Mouse (Mus musculus) intestine, embryonic 14.5 days (tissue): ENCODE data around the gene Gm11077. TPM values are rescaled to one million over a fixed set of nuclear protein-coding genes. Genes with fewer than 3 reads are reported as not detected.

Source experiments
- ATAC-seq: fragments of 200-750 bp; cut with Nextera tagmentation; replicated peaks from 2 replicates; pipeline ENCODE4 v1.8.0; 2017; ENCODE audit warnings: low read depth, moderate number of reproducible peaks, moderate TSS enrichment, moderate library complexity; ENCODE audit not compliant: low FRiP score, low TSS enrichment
- DNase-seq: peaks from one replicate; pipeline ENCODE4 v3.0.0-alpha.2; 2018; ENCODE audit warnings: low spot score
- H3K27ac ChIP-seq: fragments of 300-500 bp; sonication (generic); 2 replicates; pipeline ENCODE4 v1.5.1; 2014; ENCODE audit warnings: low read depth, mild to moderate bottlenecking, control low read depth
- H3K27me3 ChIP-seq: fragments of 300-500 bp; sonication (generic); replicated peaks from 2 replicates; pipeline ENCODE4 v1.6.1; 2014; ENCODE audit warnings: low read length, control low read depth; ENCODE audit not compliant: control insufficient read depth, insufficient read depth
- H3K36me3 ChIP-seq: fragments of 300-500 bp; sonication (generic); 2 replicates; pipeline ENCODE4 v1.6.1; 2014; ENCODE audit warnings: low read length, control low read depth; ENCODE audit not compliant: control insufficient read depth, insufficient read depth
- H3K4me1 ChIP-seq: fragments of 300-500 bp; sonication (generic); replicated peaks from 2 replicates; pipeline ENCODE4 v1.6.1; 2014; ENCODE audit warnings: low read length, control low read depth, mixed read lengths; ENCODE audit not compliant: control insufficient read depth, insufficient read depth
- H3K4me2 ChIP-seq: fragments of 300-500 bp; sonication (generic); 2 replicates; pipeline ENCODE4 v1.6.1; 2014; ENCODE audit warnings: low read length
- H3K4me3 ChIP-seq: fragments of 300-500 bp; sonication (generic); 2 replicates; pipeline ENCODE4 v1.5.1; 2014; ENCODE audit warnings: low read depth, low read length, control low read depth, mixed read lengths
- H3K9ac ChIP-seq: fragments of 300-500 bp; sonication (generic); 2 replicates; pipeline ENCODE4 v1.6.1; 2014; ENCODE audit warnings: mild to moderate bottlenecking, low read length
- H3K9me3 ChIP-seq: fragments of 300-500 bp; sonication (generic); 2 replicates; pipeline ENCODE4 v1.6.1; 2016; ENCODE audit warnings: low read length, control low read depth; ENCODE audit not compliant: control insufficient read depth
- WGBS: fragments of 180-500 bp; shearing (Covaris S2); extraction: QIAGEN DNeasy Blood & Tissue Kit; methylation state at CpG from one replicate; pipeline ENCODE4 v1.1.7; 2014; 5-methylcytosine and 5-hydroxymethylcytosine counted together
- polyA plus RNA-seq: library from polyadenylated mRNA; unstranded; fragments of >200 nt; fragmentation: Nextera tagmentation; extraction: Ambion mirVana; gene quantifications from 2 replicates; pipeline ENCODE4 v1.2.1, GENCODE M21; 2014

Gm11077 gene
- polyA plus RNA-seq, 1 experiment from 2014 or later, result not detected

- DNase-seq (no peak), ATAC-seq (no peak)
- Histone ChIP-seq H3K27ac (no peak overlapping the region), H3K4me1 (no peaks in the 10 kb centered on the region; the same call in 1 of the 2 replicates), H3K9me3 (no peaks in the 10 kb centered on the region), H3K4me3 (no peak overlapping the region), H3K36me3 (no peaks in the 10 kb centered on the region), H3K4me2 (no peak overlapping the region), H3K9ac (no peak overlapping the region), H3K27me3 (no peaks in the 10 kb centered on the region)
- 70% methylated on average over 6 of the region's 6 CpGs for WGBS
These were observed 38.2 kb downstream of the Gm11077 start for GRCm38 (mm10) chr6:140767237-140767636.

GRCm38 (mm10) chr6:140768180-140768579 is 39.1 kb downstream of the Gm11077 start:
- H3K9me3 ChIP-seq, result no peaks in the 10 kb centered on the region
- H3K36me3 ChIP-seq, result no peaks in the 10 kb centered on the region
- H3K4me2 ChIP-seq, result no peak overlapping the region
- no peak overlapping the region for H3K9ac ChIP-seq
- H3K4me1 ChIP-seq, result no peaks in the 10 kb centered on the region; the same call in 1 of the 2 replicates
- DNase-seq (no peak), ATAC-seq (no peak)
- H3K27me3 ChIP-seq, result no peaks in the 10 kb centered on the region
- no peak overlapping the region for H3K27ac ChIP-seq
- 70% methylated on average over 8 of the region's 8 CpGs for WGBS
- H3K4me3 ChIP-seq, result no peak overlapping the region

- no peak overlapping the region for H3K9ac ChIP-seq
- H3K4me3 ChIP-seq, result no peak overlapping the region
- H3K27me3 ChIP-seq, result no peaks in the 10 kb centered on the region
- H3K27ac ChIP-seq, result no peak overlapping the region
- DNase-seq (no peak), ATAC-seq (peak; percentile 41; the same call in 1 of the 2 replicates)
- 51% methylated on average over 21 of the region's 21 CpGs for WGBS
- H3K4me2 ChIP-seq, result no peak overlapping the region
- H3K4me1 ChIP-seq, result no peaks in the 10 kb centered on the region; the same call in 1 of the 2 replicates
- no peaks in the 10 kb centered on the region for H3K36me3 ChIP-seq
- H3K9me3 ChIP-seq, result no peaks in the 10 kb centered on the region
These were observed 40.0 kb downstream of the Gm11077 start for GRCm38 (mm10) chr6:140768859-140769640.

- no peak overlapping the region for H3K27ac ChIP-seq
- no peak for ATAC-seq
- no peaks in the 10 kb centered on the region for H3K36me3 ChIP-seq
- H3K4me2 ChIP-seq, result no peak overlapping the region
- no peaks in the 10 kb centered on the region for H3K9me3 ChIP-seq
- no peak for DNase-seq
- H3K9ac ChIP-seq, result no peak overlapping the region
- no peaks in the 10 kb centered on the region; the same call in 1 of the 2 replicates for H3K4me1 ChIP-seq
- 61% methylated on average over 8 of the region's 8 CpGs for WGBS
- no peaks in the 10 kb centered on the region for H3K27me3 ChIP-seq
- no peak overlapping the region for H3K4me3 ChIP-seq
These were observed 47.2 kb downstream of the Gm11077 start for GRCm38 (mm10) chr6:140776274-140776673.

GRCm38 (mm10) chr6:140782524-140782923 is 53.4 kb downstream of the Gm11077 start:
- DNase-seq (no peak), ATAC-seq (no peak)
- WGBS, result 92% methylated on average over 6 of the region's 6 CpGs
- Histone ChIP-seq H3K4me3 (no peak overlapping the region), H3K4me2 (no peak overlapping the region), H3K27me3 (no peaks in the 10 kb centered on the region), H3K36me3 (no peaks in the 10 kb centered on the region), H3K27ac (no peak overlapping the region), H3K9ac (no peak overlapping the region), H3K9me3 (no peaks in the 10 kb centered on the region), H3K4me1 (no peaks in the 10 kb centered on the region)

GRCm38 (mm10) chr6:140786058-140786457 is 57.0 kb downstream of the Gm11077 start:
- no peaks in the 10 kb centered on the region for H3K9me3 ChIP-seq
- no peaks in the 10 kb centered on the region for H3K36me3 ChIP-seq
- no peak overlapping the region for H3K4me3 ChIP-seq
- H3K27ac ChIP-seq, result no peak overlapping the region
- no peak overlapping the region for H3K9ac ChIP-seq
- no peaks in the 10 kb centered on the region for H3K27me3 ChIP-seq
- DNase-seq (no peak), ATAC-seq (no peak)
- H3K4me2 ChIP-seq, result no peak overlapping the region
- WGBS, result 59% methylated on average over 2 of the region's 2 CpGs
- no peaks in the 10 kb centered on the region for H3K4me1 ChIP-seq

GRCm38 (mm10) chr6:140789850-140790249 is 60.8 kb downstream of the Gm11077 start:
- no peak overlapping the region for H3K4me3 ChIP-seq
- 45% methylated on average over 3 of the region's 3 CpGs for WGBS
- H3K27me3 ChIP-seq, result no peaks in the 10 kb centered on the region
- H3K27ac ChIP-seq, result no peak overlapping the region
- H3K9me3 ChIP-seq, result no peaks in the 10 kb centered on the region
- no peak overlapping the region for H3K4me2 ChIP-seq
- ATAC-seq, result no peak
- H3K36me3 ChIP-seq, result no peaks in the 10 kb centered on the region
- H3K4me1 ChIP-seq, result no peaks in the 10 kb centered on the region
- H3K9ac ChIP-seq, result no peak overlapping the region
- no peak for DNase-seq

GRCm38 (mm10) chr6:140793676-140794262 is 64.7 kb downstream of the Gm11077 start:
- H3K4me3 ChIP-seq, result no peak overlapping the region
- no peak overlapping the region for H3K27ac ChIP-seq
- no peaks in the 10 kb centered on the region for H3K9me3 ChIP-seq
- no peak overlapping the region for H3K9ac ChIP-seq
- H3K36me3 ChIP-seq, result no peaks in the 10 kb centered on the region
- 91% methylated on average over 6 of the region's 6 CpGs for WGBS
- ATAC-seq (no peak), DNase-seq (no peak)
- H3K27me3 ChIP-seq, result no peaks in the 10 kb centered on the region
- no peak overlapping the region for H3K4me2 ChIP-seq
- H3K4me1 ChIP-seq, result no peaks in the 10 kb centered on the region

- Histone ChIP-seq H3K4me1 (no peaks in the 10 kb centered on the region), H3K27ac (no peak overlapping the region), H3K27me3 (no peaks in the 10 kb centered on the region), H3K36me3 (no peaks in the 10 kb centered on the region), H3K9ac (no peak overlapping the region), H3K4me3 (no peak overlapping the region), H3K9me3 (no peaks in the 10 kb centered on the region), H3K4me2 (no peak overlapping the region)
- DNase-seq (no peak), ATAC-seq (no peak)
- WGBS, result 75% methylated on average over 3 of the region's 3 CpGs
These were observed 69.8 kb downstream of the Gm11077 start for GRCm38 (mm10) chr6:140798841-140799240.
